Mouse (Mus musculus) brain, adult 2 months (tissue): ENCODE results near the gene Krt42.
"Not testable (repeated sequence)": the region's sequence is repeated elsewhere in the genome, so short reads cannot be mapped to it uniquely, and the experiment has no call there.

Source experiments
- DNase-seq: peaks from one replicate; pipeline ENCODE4 v3.0.0; 2011; ENCODE audit warnings: low read depth, low spot score

The Krt42 gene

GRCm38 (mm10) chr11:100281596-100282544, 12.2 kb upstream of the Krt42 start:
- peak; percentile 88 for DNase-seq

- no peak for DNase-seq
These were observed 9.1 kb upstream of the Krt42 start for GRCm38 (mm10) chr11:100278759-100279158.

GRCm38 (mm10) chr11:100277726-100278480, 8.2 kb upstream of the Krt42 start:
- no peak for DNase-seq

GRCm38 (mm10) chr11:100275466-100275865, 5.8 kb upstream of the Krt42 start:
- DNase-seq: no peak

GRCm38 (mm10) chr11:100274719-100275118, 5.0 kb upstream of the Krt42 start:
- no peak for DNase-seq

- DNase-seq: no peak
These were observed 2.2 kb upstream of the Krt42 start for GRCm38 (mm10) chr11:100271878-100272277.

- no peak for DNase-seq
These were observed 7.4 kb downstream of the Krt42 start for GRCm38 (mm10) chr11:100262058-100262980.

- DNase-seq: no peak
These were observed 8.5 kb downstream of the Krt42 start for GRCm38 (mm10) chr11:100261235-100261605.

- no peak for DNase-seq
These were observed 9.0 kb downstream of the Krt42 start, which contains the start of gene Krt17 for GRCm38 (mm10) chr11:100260514-100261234. Krt17 (minus strand) TSS chr11:100261029.

GRCm38 (mm10) chr11:100259079-100259478, 10.6 kb downstream of the Krt42 start:
- no peak for DNase-seq

- DNase-seq: no peak
These were observed 11.7 kb downstream of the Krt42 start for GRCm38 (mm10) chr11:100257967-100258366.

- DNase-seq: peak; percentile 36
These were observed 14.2 kb downstream of the Krt42 start for GRCm38 (mm10) chr11:100255514-100255913.

- DNase-seq: peak; percentile 82
These were observed 15.1 kb downstream of the Krt42 start for GRCm38 (mm10) chr11:100254360-100255090.

- DNase-seq: no peak
These were observed 20.7 kb downstream of the Krt42 start, which contains the start of gene Krt16 for GRCm38 (mm10) chr11:100248852-100249465. Krt16 (minus strand) TSS chr11:100248902.

GRCm38 (mm10) chr11:100246471-100246870, 23.2 kb downstream of the Krt42 start:
- not testable (repeated sequence) for DNase-seq

GRCm38 (mm10) chr11:100240272-100240671, 29.4 kb downstream of the Krt42 start:
- DNase-seq: not testable (repeated sequence)

GRCm38 (mm10) chr11:100221741-100222140, 47.9 kb downstream of the Krt42 start:
- peak; percentile 78 for DNase-seq

GRCm38 (mm10) chr11:100219304-100219703, 50.4 kb downstream of the Krt42 start:
- no peak for DNase-seq
